Mouse (Mus musculus): ENCODE data around the gene Tmbim1. TPM values are rescaled to one million over a fixed set of nuclear protein-coding genes. Genes with fewer than 3 reads are reported as not detected.

Gene Tmbim1
- total and polyA plus RNA-seq, 3 experiments, result 18.7 to 110 (median 19.7) TPM

DNA sequence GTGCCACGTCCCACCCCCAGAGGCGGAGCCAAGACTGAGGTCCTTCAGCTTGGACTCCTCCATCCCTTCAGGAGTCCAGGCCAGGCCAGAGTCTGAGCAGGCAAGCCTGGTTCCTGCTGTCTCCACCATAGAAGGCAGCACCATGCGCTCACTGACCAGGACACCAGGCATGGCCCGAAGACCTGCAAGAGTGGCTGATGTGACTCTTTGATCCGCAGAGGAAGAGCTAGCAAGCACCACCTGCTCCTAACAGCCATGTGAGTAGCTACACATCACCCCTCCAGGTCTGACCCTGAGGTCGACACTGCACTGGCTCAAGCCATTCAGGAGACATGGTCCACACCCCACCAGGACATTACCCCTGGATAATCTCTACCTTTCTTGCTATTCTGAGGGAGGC lies 28.4 kb downstream of the Tmbim1 start:
- no peak for TF ChIP-seq CTCF (IDR thresholded peaks at IDR 0.05; ENCODE audit: low read depth, low read length)
- no peak for TF ChIP-seq GATA2 (IDR thresholded peaks at IDR 0.05; ENCODE audit: borderline replicate concordance, low read depth, low read length)
- no peak for TF ChIP-seq POLR2AphosphoS5 (IDR thresholded peaks at IDR 0.05; ENCODE audit: insufficient replicate concordance, low read depth, low read length)
- no peak for TF ChIP-seq TAL1 (conservative IDR thresholded peaks at IDR 0.05; ENCODE audit: low read depth, low read length)
- TF ChIP-seq GATA1 (IDR thresholded peaks at IDR 0.05; ENCODE audit: borderline replicate concordance, low read length), result no peak
- Histone ChIP-seq H3K36me3 (replicated peaks) (peaks cover 37% of the 10 kb centered on the region), H3K27me3 (ENCODE audit: insufficient read depth, low read length) (peaks cover 48% of the 10 kb centered on the region), H3K9me3 (replicated peaks) (no peaks in the 10 kb centered on the region), H3K4me1 (ENCODE audit: insufficient read depth, low read depth, low read length) (peaks cover 46% of the 10 kb centered on the region), H3K4me3 (ENCODE audit: low read depth, low read length) (no peak overlapping the region)
- no peak for DNase-seq (ENCODE audit: low spot score)
- ATAC-seq (ENCODE audit: extremely low read depth, insufficient number of reproducible peaks, low FRiP score, poor library complexity, severe bottlenecking), result no peak

DNA sequence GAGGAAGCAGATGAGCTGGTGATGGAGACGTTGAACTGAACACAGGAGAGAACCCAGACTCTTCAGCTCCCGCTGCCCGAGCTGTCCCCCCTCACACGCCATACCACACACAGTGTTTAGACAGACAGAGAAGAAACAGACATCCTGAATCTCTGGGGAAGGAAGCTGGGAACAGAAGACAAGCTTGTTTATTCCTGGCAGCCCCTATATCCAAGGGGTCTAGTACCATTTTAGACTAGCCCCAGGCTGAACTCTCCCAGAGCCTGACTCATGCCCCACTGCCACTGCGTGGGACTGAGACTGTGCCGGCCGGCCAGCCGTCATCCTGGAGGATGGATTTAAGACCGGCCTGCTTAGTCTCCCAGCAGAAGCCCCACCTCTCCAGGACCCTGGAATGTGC lies 30.4 kb downstream of the Tmbim1 start:
- H3K36me3 ChIP-seq (replicated peaks), result peaks cover 23% of the 10 kb centered on the region
- no peaks in the 10 kb centered on the region for H3K9me3 ChIP-seq (replicated peaks)
- H3K27me3 ChIP-seq (ENCODE audit: insufficient read depth, low read length), result peaks cover 48% of the 10 kb centered on the region
- ATAC-seq (ENCODE audit: extremely low read depth, insufficient number of reproducible peaks, low FRiP score, poor library complexity, severe bottlenecking) (no peak), DNase-seq (ENCODE audit: low spot score) (no peak)
- TF ChIP-seq CTCF (IDR thresholded peaks at IDR 0.05; ENCODE audit: low read depth, low read length) (no peak), TAL1 (conservative IDR thresholded peaks at IDR 0.05; ENCODE audit: low read depth, low read length) (no peak)
- H3K4me1 ChIP-seq (ENCODE audit: insufficient read depth, low read depth, low read length), result peaks cover 35% of the 10 kb centered on the region
- no peak overlapping the region for H3K4me3 ChIP-seq (ENCODE audit: low read depth, low read length)

DNA sequence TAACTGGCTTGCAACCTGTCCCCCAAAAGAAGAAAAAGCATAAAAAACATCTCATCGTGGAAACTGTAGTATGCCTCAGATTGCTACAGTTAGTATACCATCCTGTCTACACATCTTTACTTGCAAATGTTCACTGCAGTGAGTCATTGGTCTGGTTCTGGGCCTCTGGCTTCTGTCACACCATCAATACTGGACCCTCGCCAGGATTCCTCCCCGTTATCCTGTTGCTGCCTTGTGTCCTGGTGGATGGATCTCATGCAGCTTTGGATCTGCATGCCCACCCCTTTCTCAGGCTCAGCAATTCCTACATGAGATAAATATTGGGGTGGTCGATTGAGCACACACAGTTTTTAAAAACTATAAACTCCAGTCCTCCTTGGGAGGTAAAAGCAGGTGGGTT lies 33.8 kb downstream of the Tmbim1 start:
- Histone ChIP-seq H3K27me3 (ENCODE audit: insufficient read depth, low read length) (peaks cover 28% of the 10 kb centered on the region), H3K4me3 (ENCODE audit: low read depth, low read length) (no peak overlapping the region), H3K36me3 (replicated peaks) (peaks cover 38% of the 10 kb centered on the region), H3K9me3 (replicated peaks) (no peaks in the 10 kb centered on the region), H3K4me1 (ENCODE audit: insufficient read depth, low read depth, low read length) (peaks cover 8% of the 10 kb centered on the region; the same call in 1 of the 2 replicates)
- DNase-seq (ENCODE audit: low spot score), result no peak
- no peak for ATAC-seq (ENCODE audit: extremely low read depth, insufficient number of reproducible peaks, low FRiP score, poor library complexity, severe bottlenecking)
- TF ChIP-seq GATA1 (IDR thresholded peaks at IDR 0.05; ENCODE audit: borderline replicate concordance, low read length), result no peak
- TF ChIP-seq CTCF (IDR thresholded peaks at IDR 0.05; ENCODE audit: low read depth, low read length), result no peak
- TF ChIP-seq TAL1 (conservative IDR thresholded peaks at IDR 0.05; ENCODE audit: low read depth, low read length), result no peak
- TF ChIP-seq POLR2AphosphoS5 (IDR thresholded peaks at IDR 0.05; ENCODE audit: insufficient replicate concordance, low read depth, low read length), result no peak
- no peak for TF ChIP-seq GATA2 (IDR thresholded peaks at IDR 0.05; ENCODE audit: borderline replicate concordance, low read depth, low read length)

DNA sequence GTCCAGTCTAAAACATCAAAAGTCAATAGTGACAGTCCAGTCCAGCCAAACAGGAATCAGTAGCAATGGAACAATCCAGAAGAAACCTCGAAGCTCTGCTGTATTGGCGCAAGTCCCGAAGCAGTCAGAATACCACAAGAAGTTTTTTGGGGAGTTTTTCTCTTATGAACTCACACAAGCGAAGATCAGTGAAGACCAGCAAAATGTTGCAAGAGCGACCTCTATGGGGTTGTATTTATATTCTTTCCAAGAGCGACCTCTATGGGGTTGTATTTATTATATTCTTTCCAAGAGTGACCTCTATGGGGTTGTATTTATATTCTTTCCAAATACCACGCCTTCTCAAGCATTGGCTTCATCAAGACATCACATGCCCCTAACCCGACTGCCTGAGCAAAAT lies 36.7 kb downstream of the Tmbim1 start:
- no peak for DNase-seq (ENCODE audit: low spot score)
- Histone ChIP-seq H3K9me3 (replicated peaks) (no peaks in the 10 kb centered on the region), H3K4me3 (ENCODE audit: low read depth, low read length) (no peak overlapping the region), H3K4me1 (ENCODE audit: insufficient read depth, low read depth, low read length) (peaks cover 5% of the 10 kb centered on the region; the same call in 1 of the 2 replicates), H3K36me3 (replicated peaks) (peaks cover 67% of the 10 kb centered on the region), H3K27me3 (ENCODE audit: insufficient read depth, low read length) (no peaks in the 10 kb centered on the region)
- ATAC-seq (ENCODE audit: extremely low read depth, insufficient number of reproducible peaks, low FRiP score, poor library complexity, severe bottlenecking), result no peak
- no peak for TF ChIP-seq TAL1 (conservative IDR thresholded peaks at IDR 0.05; ENCODE audit: low read depth, low read length)
- TF ChIP-seq POLR2AphosphoS5 (IDR thresholded peaks at IDR 0.05; ENCODE audit: insufficient replicate concordance, low read depth, low read length), result no peak; the same call in 1 of the 2 replicates
- TF ChIP-seq GATA1 (IDR thresholded peaks at IDR 0.05; ENCODE audit: borderline replicate concordance, low read length), result no peak
- TF ChIP-seq GATA2 (IDR thresholded peaks at IDR 0.05; ENCODE audit: borderline replicate concordance, low read depth, low read length), result no peak
- TF ChIP-seq CTCF (IDR thresholded peaks at IDR 0.05; ENCODE audit: low read depth, low read length), result no peak

DNA sequence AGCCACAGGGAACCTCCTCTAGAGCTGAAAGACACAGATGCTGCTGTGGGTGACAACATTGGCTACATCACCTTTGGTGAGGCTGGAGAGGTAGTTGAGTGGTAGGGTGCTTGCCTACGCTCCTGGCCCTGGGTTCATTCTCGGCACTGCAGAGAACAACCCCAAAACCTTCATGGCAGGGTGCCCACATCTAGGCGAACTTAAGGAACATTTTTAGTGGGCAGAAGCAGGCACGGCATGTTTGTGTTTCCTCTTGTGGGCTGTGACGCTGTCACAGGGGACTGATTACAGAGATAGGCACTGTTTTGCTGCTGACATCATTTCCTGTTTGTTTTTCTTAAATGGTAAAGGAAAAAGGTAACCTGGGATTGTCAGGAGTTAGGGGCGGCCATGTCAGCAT lies 42.9 kb downstream of the Tmbim1 start:
- TF ChIP-seq TAL1 (conservative IDR thresholded peaks at IDR 0.05; ENCODE audit: low read depth, low read length), result no peak
- no peak for TF ChIP-seq GATA1 (IDR thresholded peaks at IDR 0.05; ENCODE audit: borderline replicate concordance, low read length)
- no peak for TF ChIP-seq CTCF (IDR thresholded peaks at IDR 0.05; ENCODE audit: low read depth, low read length)
- no peak for TF ChIP-seq GATA2 (IDR thresholded peaks at IDR 0.05; ENCODE audit: borderline replicate concordance, low read depth, low read length)
- no peak for TF ChIP-seq POLR2AphosphoS5 (IDR thresholded peaks at IDR 0.05; ENCODE audit: insufficient replicate concordance, low read depth, low read length)
- peaks cover 2% of the 10 kb centered on the region; the same call in 1 of the 2 replicates for H3K4me1 ChIP-seq (ENCODE audit: insufficient read depth, low read depth, low read length)

DNA sequence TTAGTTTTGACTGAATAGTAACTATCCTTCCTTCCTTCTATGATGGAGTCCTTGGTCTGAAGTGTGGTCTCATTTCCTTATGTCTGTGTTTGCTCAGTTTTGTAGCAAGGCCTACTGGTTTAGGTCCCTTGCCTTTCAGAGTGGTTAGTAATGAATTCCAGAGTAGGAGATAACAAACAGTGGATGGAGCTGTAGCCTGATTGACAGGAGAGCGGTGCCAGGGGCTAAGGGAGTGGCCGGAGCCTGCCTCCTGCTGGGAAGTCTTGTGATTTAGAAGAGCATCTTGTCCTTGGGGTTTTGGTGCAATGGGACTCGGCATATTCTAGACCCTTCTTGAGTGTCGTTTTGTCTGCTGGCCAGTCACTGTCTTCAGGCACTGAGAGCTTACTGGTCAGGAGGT lies 48.6 kb downstream of the Tmbim1 start:
- TF ChIP-seq GATA2 (IDR thresholded peaks at IDR 0.05; ENCODE audit: borderline replicate concordance, low read depth, low read length) (no peak), GATA1 (IDR thresholded peaks at IDR 0.05; ENCODE audit: borderline replicate concordance, low read length) (no peak), TAL1 (conservative IDR thresholded peaks at IDR 0.05; ENCODE audit: low read depth, low read length) (no peak), POLR2AphosphoS5 (IDR thresholded peaks at IDR 0.05; ENCODE audit: insufficient replicate concordance, low read depth, low read length) (no peak), CTCF (IDR thresholded peaks at IDR 0.05; ENCODE audit: low read depth, low read length) (no peak)
- Histone ChIP-seq H3K4me1 (ENCODE audit: insufficient read depth, low read depth, low read length) (peaks cover 5% of the 10 kb centered on the region; the same call in 1 of the 2 replicates), H3K36me3 (replicated peaks) (peaks cover 93% of the 10 kb centered on the region), H3K9me3 (replicated peaks) (no peaks in the 10 kb centered on the region), H3K27me3 (ENCODE audit: insufficient read depth, low read length) (no peaks in the 10 kb centered on the region), H3K4me3 (ENCODE audit: low read depth, low read length) (no peak overlapping the region)
- ATAC-seq (ENCODE audit: extremely low read depth, insufficient number of reproducible peaks, low FRiP score, poor library complexity, severe bottlenecking), result no peak
- no peak for DNase-seq (ENCODE audit: low spot score)

More for the DNA sequence above, 42.9 kb downstream of the Tmbim1 start:
- Histone ChIP-seq H3K27me3 (ENCODE audit: insufficient read depth, low read length) (no peaks in the 10 kb centered on the region), H3K9me3 (replicated peaks) (no peaks in the 10 kb centered on the region), H3K36me3 (replicated peaks) (peaks cover 95% of the 10 kb centered on the region), H3K4me3 (ENCODE audit: low read depth, low read length) (no peak overlapping the region)
- ATAC-seq (ENCODE audit: extremely low read depth, insufficient number of reproducible peaks, low FRiP score, poor library complexity, severe bottlenecking) (no peak), DNase-seq (ENCODE audit: low spot score) (no peak)
